Mouse (Mus musculus) kidney, adult 18-20 months (tissue): ENCODE data around the gene Fam189b.

ENCODE experiments used
- DNase-seq: peaks from one replicate; pipeline ENCODE4 v3.0.0; 2021

Fam189b gene

GRCm38 (mm10) chr3:89231345-89231744 is 48.4 kb downstream of the Fam189b start:
- no peak for DNase-seq

GRCm38 (mm10) chr3:89231772-89232275 is 48.9 kb downstream of the Fam189b start:
- DNase-seq: no peak

GRCm38 (mm10) chr3:89232614-89233013 is 49.7 kb downstream of the Fam189b start:
- no peak for DNase-seq

GRCm38 (mm10) chr3:89233562-89234110 is 50.7 kb downstream of the Fam189b start:
- DNase-seq: peak; percentile 14

GRCm38 (mm10) chr3:89236516-89236915 is 53.6 kb downstream of the Fam189b start:
- DNase-seq: no peak

GRCm38 (mm10) chr3:89237682-89238081 is 54.7 kb downstream of the Fam189b start:
- no peak for DNase-seq

- peak; percentile 19 for DNase-seq
These were observed 55.6 kb downstream of the Fam189b start for GRCm38 (mm10) chr3:89238494-89238893.
